Mouse (Mus musculus) small intestine, adult 2 months (tissue): ENCODE data around the gene Rae1.

Experiments
- CTCF ChIP-seq: fragments of 200-500 bp; IDR thresholded peaks from 2 replicates; pipeline ENCODE4 v1.5.1; 2012; ENCODE audit warnings: low read depth, mild to moderate bottlenecking, control low read depth, inconsistent platforms, low read length, moderate library complexity, mixed read lengths; ENCODE audit not compliant: insufficient replicate concordance, insufficient read length; ENCODE audit errors: extremely low read depth
- POLR2A ChIP-seq: fragments of 200-500 bp; IDR thresholded peaks from 2 replicates; pipeline ENCODE4 v1.6.1; 2012; ENCODE audit warnings: low read depth, mild to moderate bottlenecking, control low read depth, inconsistent platforms, low read length, moderate library complexity

DNA sequence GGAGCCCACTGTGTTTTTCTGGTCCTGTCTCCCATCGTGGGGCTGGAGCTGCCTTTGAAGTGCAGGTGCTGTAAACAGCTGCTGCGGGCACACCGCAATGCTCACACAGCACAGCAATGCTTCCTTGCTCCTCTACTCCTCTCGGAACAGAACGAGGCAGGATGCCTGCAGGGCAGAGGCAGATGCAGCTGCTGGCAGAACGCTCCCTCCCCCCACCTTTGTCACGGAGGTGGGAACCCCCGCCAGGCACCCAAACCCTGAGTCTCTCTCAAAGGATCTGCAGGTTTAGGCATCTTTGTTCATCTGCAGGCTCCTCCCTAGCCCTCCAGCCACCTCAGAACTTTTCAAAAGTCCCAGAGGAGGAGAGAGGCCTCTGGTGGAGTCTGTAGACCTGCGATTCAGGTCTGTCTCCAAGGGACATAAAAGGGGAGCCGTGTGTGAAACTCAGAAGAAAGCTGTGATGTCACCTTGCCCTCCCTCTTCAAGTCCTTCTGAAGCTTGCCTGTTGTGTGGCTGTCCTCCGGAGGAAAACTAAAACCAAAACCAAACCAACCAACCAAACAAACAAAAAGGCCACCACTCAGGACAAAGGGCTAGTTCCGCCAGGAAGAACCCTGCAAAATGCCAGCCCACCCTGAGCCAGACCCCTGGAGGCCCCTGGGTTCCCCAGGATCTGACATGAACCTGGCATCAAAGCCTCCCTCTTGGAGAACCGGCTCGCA lies 22.3 kb upstream of the Rae1 start, which contains the start of gene Spo11:
- 0 out of 2 replicates have a peak, but pooled peaks have one; percentile 6 for TF ChIP-seq CTCF
- no peak for TF ChIP-seq POLR2A
